Mouse (Mus musculus) layer of hippocampus, postnatal 10 days (tissue): ENCODE measurements around the gene Nedd4. TPM values are rescaled to one million over a fixed set of nuclear protein-coding genes. Genes with fewer than 3 reads are reported as not detected.
A peak's percentile ranks its signal among the peaks of the same experiment; 100 is the strongest.

Experiments
- DNase-seq, 2 experiments: peaks; one replicate each; pipeline ENCODE4 v3.0.0; 2021; ENCODE audit warnings: low spot score in 2 of 2
- total RNA-seq, 2 experiments: library from RNA; stranded (reverse); gene quantifications; 2 replicates each; pipeline ENCODE4 v1.2.3; 2021

Nedd4 gene
- total RNA-seq, 2 experiments from 2014 or later = 342 to 359 TPM

DNA sequence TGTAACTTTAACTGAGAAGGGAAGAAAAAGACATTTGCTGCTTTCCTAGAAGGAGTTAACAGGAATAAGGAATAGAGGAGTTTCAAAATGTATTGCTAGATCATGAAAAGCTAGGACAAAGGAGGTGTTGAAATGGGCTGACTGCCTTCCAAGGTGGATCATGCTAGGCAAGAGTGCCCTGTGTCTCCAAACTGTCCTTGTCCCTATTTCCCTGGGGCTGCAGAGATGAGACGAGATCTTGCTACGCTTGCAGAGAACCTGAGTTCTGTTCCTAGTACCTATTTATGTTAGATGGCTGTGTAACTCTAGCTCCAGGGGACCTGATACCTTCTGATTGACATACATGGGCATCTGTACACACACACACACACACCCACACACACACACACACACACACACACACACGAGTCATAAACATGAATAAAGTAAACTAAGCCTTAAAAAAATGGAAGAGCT is 13.6 kb downstream of the Nedd4 start:
- DNase-seq = no peak

- no peak for DNase-seq
Measured at GRCm38 (mm10) chr9:72677659-72678058, 15.5 kb downstream of the Nedd4 start.

DNA sequence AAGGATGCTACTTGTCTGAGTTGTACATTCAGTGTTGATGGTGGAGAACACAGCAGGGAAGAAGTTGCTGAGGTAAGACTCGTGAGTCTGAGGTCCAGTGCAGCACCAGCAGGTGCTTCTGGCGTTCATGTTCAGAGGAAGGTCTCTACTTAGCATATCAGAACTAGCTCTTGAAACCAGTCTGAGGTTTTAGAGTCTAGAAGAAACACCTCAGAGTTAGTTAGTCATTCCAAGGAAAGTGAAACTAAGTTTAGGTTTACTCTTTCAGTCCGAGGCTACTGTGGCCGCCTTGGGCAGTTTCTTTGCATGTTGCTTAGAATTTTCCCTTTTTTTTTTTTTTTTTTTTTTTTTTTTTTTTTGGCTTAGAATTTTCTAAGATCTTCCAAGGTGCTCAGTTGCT is 16.6 kb downstream of the Nedd4 start:
- DNase-seq = no peak

DNA sequence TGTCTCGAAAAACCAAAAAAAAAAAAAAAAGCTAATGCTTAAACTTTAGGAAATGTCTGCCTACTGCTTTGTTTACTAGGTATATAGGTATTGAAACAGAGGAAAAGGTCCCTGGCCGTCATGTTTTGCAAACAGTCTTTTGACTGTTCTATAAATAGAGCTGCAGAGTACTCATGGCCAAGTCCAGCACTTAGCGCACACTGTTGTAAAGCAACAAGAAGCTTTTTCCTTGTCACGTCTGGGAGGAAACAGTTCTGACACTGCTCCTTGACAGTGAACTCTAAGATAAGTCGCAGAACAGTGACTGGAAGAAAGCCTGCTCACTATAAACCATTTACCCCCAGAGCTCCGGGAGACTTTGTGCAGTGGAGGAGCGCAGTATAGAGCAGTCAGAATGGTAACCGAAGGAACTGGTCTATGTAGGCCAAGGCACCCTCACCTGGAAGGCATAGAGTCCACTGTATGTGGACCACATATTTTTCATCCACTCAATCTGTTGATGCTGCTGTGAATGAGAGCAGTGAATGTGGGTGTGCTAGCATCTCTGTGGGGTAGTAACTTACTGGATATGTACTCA is 19.6 kb downstream of the Nedd4 start:
- no peak for DNase-seq

DNA sequence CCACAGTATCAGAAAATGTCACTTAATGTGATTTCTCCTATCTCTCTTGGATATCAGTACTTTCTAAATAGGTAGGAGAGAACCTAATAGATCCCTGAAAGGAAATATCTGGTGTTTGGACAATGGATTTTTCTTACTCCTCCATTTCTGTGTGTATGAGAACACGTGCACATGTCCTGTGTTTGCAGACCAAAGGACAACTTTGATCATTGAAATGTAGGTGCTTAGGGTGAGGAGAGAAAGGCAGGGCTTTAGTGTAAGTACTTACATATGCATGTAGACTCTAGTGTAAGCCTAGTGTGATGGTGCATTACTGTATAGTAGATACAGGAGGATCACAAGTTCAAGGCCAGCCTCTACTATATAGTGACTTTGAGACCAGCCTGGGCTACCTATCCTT is 21.1 kb downstream of the Nedd4 start:
- DNase-seq = no peak

GRCm38 (mm10) chr9:72685231-72685630 is 23.1 kb downstream of the Nedd4 start:
- DNase-seq = no peak

GRCm38 (mm10) chr9:72686506-72686905 is 24.4 kb downstream of the Nedd4 start:
- DNase-seq = no peak

GRCm38 (mm10) chr9:72689522-72689921 is 27.4 kb downstream of the Nedd4 start:
- DNase-seq = no peak

DNA sequence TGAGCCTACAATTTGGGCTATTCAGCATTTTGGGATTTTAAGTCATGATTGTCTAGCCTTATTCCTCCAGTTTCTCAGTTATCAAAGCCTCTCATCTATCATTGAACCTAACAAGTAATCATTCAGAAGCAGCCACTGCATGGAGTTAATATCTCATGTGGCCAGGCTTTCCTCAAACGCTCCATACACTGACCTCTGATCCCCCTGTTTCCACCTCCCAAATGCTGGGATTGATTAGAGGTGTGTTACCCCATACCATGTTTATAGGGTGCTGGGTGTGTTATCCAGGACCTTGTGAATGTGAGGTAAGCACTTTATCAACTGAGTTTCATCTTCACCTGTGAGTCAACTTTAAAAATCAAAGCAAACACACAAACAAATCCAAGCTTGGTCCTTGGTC is 28.7 kb downstream of the Nedd4 start:
- DNase-seq = no peak

- no peak for DNase-seq
Measured at GRCm38 (mm10) chr9:72691942-72692341, 29.8 kb downstream of the Nedd4 start.

DNA sequence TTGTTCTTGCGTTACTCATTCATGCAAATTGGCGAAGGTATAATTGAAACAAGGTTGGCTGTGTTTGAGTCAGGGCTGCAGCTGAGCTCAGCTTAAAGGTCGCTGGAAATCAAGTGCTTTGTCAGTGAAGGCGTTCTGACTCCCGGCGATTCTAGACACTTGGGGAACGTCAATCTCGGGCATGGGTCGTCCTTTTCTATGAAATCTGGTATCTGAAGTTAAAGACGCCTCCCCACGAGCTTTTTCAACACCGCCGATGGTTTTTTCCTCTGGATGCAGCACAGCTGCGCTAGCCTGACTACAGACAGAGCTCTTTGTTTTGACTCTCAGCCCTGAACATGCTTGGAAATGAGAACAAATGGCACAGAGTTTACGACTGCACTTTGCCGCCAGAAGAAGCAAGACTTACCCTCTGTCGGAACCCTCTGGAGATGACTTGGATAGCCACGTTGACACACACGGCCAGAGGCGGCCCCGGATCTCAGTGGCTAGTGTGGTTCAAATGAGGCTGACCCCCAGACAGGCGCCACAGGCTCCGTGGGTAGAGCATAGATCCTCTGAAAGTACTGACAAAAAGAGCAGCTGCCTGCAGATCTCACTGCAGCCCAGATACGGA is 31.0 kb downstream of the Nedd4 start:
- peak in 1 of 2 experiments; percentile 36 for DNase-seq

DNA sequence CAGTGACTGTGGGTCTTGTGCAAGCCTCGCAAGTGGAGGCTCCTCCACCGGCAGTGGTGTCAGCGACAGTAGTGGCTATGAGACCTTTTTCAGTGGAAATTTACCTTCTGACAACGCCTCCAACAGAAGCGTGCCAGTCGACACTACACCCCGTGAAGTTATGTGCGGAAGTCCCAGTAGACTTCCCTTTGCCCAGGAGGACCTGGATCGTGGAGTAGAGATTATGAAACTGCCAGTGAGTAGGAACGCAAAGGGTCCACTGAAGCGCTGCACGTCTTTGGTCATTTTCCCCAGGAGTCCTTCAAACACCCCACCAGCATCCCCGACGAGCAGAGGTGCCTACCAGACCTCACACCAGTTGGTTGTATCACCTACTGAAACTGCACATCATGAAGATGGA is 31.7 kb downstream of the Nedd4 start:
- DNase-seq = no peak

- no peak for DNase-seq
Measured at GRCm38 (mm10) chr9:72696508-72696907, 34.4 kb downstream of the Nedd4 start.

DNA sequence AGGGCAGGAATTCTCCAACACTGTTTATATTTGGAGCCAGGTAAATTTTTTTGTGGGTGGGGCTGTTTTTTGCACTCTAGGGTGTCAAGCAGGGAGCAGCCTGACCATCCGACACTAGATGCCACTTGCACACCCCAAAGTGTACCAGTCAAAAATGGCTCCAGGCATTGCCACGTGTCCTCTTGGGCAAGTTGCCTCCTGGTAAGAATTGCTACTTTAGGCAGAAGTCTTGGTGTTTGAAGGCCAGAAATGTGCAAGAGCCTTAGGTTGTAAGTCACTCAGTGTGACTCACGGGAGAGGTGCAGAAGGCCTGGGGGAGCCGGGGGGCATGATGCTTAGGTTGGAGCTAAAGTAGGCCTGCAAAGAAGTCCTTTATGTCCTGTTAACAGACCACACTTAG is 35.6 kb downstream of the Nedd4 start:
- DNase-seq = no peak

GRCm38 (mm10) chr9:72699702-72700101 is 37.6 kb downstream of the Nedd4 start:
- DNase-seq = no peak

DNA sequence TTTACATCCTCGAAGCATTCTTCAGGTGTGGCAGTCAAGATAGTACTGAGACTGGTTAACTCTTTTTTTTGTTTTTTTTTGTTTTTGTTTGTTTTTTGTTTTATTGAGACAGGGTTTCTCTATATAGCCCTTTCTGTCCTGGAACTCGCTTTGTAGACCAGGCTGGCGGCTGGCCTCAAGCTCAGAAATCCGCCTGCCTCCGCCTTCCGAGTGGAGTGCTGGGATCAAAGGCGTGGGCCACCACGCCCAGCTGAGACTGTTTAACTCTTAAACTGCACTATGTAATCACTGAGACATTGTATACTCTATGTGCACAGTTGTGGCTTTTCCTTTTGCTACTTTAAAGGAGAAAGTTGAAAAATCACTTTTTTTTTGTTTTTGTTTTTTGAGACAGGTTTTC is 39.3 kb downstream of the Nedd4 start:
- DNase-seq = no peak

GRCm38 (mm10) chr9:72702075-72702474 is 39.9 kb downstream of the Nedd4 start:
- DNase-seq = no peak

- no peak for DNase-seq
Measured at GRCm38 (mm10) chr9:72703142-72703541, 41.0 kb downstream of the Nedd4 start.

- DNase-seq = no peak
Measured at GRCm38 (mm10) chr9:72703754-72704153, 41.6 kb downstream of the Nedd4 start.

- no peak for DNase-seq
Measured at GRCm38 (mm10) chr9:72705270-72705669, 43.1 kb downstream of the Nedd4 start.

GRCm38 (mm10) chr9:72707999-72708398 is 45.9 kb downstream of the Nedd4 start:
- no peak for DNase-seq

GRCm38 (mm10) chr9:72708690-72709089 is 46.5 kb downstream of the Nedd4 start:
- DNase-seq = no peak

DNA sequence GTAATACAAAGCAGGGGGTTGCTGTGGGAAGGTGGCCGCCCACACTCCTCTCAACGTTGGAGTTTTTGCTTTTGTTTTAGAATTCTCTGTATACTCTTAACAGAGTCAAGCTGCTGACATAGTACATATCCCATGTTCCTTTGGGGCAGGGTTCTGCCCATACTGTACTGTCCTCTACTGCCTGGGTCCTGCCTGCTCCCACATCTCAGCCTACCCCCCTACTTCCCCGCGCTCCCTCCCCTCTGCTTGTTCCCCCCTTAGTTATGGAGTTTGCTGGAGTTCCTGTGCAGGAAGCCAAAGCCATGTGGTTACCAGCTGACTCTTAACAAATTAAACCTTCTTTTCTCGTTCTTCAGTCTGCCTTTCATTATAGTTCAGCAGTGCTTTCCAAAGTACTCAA is 47.9 kb downstream of the Nedd4 start:
- DNase-seq = no peak
